ENCODE assay signal across 11 mouse cellular contexts in the genomic region with DNA sequence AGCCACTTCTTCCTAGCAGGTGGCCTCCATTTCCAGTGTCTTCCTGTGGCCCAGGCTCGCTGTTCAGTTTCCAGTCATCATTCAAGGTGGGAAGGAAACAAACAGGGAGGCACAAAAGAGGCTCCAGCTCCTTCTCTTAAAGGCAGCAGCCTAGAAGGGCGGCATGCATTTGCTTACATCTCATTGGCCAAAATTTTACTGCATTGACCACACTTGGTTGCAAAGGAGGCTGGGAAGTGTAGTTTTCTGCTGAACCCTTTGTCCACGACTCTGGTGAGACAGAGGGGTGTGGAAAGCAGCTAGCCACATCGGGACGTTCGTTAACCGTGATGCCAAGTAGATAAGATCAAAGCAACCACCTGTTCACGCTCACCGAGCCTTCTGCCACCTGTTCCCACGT.
DNase-seq lines count a peak whose midpoint lies in the region; ATAC-seq lines count a peak whose summit lies in the region.
"Had no signal": no experiment of that assay in that cellular context is flagged by ENCODE, and none has a peak within 500 bp of the region (broad histone marks: within the 10 kb centered on the region; RNA-seq: fewer than 3 reads in every experiment).

No protein-coding gene starts in this region.

- peak overlapping the region; percentile 42; the same call in 1 of the 2 replicates for H3K27ac ChIP-seq in forebrain, embryonic 15.5 days (replicated peaks)
- no peak overlapping the region for H3K27ac ChIP-seq in midbrain, embryonic 13.5 days
- H3K27ac ChIP-seq in kidney, embryonic 16.5 days (ENCODE audit: low read length) = no peak overlapping the region
- no peak overlapping the region for H3K27ac ChIP-seq in intestine, embryonic 16.5 days (ENCODE audit: low read length)
- no peak overlapping the region for H3K27ac ChIP-seq in liver, embryonic 12.5 days
- H3K27ac ChIP-seq: heart, adult 2 months had no signal

- no peaks in the 10 kb centered on the region for H3K9me3 ChIP-seq in forebrain, embryonic 15.5 days
- no peaks in the 10 kb centered on the region for H3K9me3 ChIP-seq in midbrain, embryonic 13.5 days
- H3K9me3 ChIP-seq in kidney, embryonic 16.5 days (ENCODE audit: low read length) = no peaks in the 10 kb centered on the region
- H3K9me3 ChIP-seq in intestine, embryonic 16.5 days (ENCODE audit: control insufficient read depth, low read length) = no peaks in the 10 kb centered on the region
- no peaks in the 10 kb centered on the region for H3K9me3 ChIP-seq in liver, embryonic 12.5 days (replicated peaks)
- H3K9me3 ChIP-seq: G1E had no signal

- no peaks in the 10 kb centered on the region for H3K36me3 ChIP-seq in forebrain, embryonic 15.5 days
- H3K36me3 ChIP-seq in midbrain, embryonic 13.5 days = no peaks in the 10 kb centered on the region
- no peaks in the 10 kb centered on the region for H3K36me3 ChIP-seq in kidney, embryonic 16.5 days (ENCODE audit: insufficient read depth, low read length)
- no peaks in the 10 kb centered on the region for H3K36me3 ChIP-seq in intestine, embryonic 16.5 days (ENCODE audit: control insufficient read depth, insufficient read depth, low read length)
- no peaks in the 10 kb centered on the region for H3K36me3 ChIP-seq in liver, embryonic 12.5 days
- H3K36me3 ChIP-seq: G1E had no signal

- no peaks in the 10 kb centered on the region for H3K27me3 ChIP-seq in forebrain, embryonic 15.5 days
- peaks cover 3% of the 10 kb centered on the region; the same call in 1 of the 2 replicates for H3K27me3 ChIP-seq in midbrain, embryonic 13.5 days
- no peaks in the 10 kb centered on the region for H3K27me3 ChIP-seq in kidney, embryonic 16.5 days (ENCODE audit: insufficient read depth, low read length)
- no peaks in the 10 kb centered on the region for H3K27me3 ChIP-seq in intestine, embryonic 16.5 days (replicated peaks; ENCODE audit: control insufficient read depth, insufficient read depth, low read length)
- H3K27me3 ChIP-seq in liver, embryonic 12.5 days (replicated peaks) = 0 out of 2 replicates have a peak, but pooled peaks cover 3% of the 10 kb centered on the region

- no peak overlapping the region for H3K9ac ChIP-seq in forebrain, embryonic 15.5 days (replicated peaks)
- no peak overlapping the region for H3K9ac ChIP-seq in midbrain, embryonic 13.5 days (replicated peaks)
- H3K9ac ChIP-seq in kidney, embryonic 16.5 days (replicated peaks; ENCODE audit: low read length) = no peak overlapping the region
- H3K9ac ChIP-seq in intestine, embryonic 16.5 days (ENCODE audit: low read depth, low read length) = no peak overlapping the region
- H3K9ac ChIP-seq in liver, embryonic 12.5 days = no peak overlapping the region

- H3K4me1 ChIP-seq in forebrain, embryonic 15.5 days = peaks cover 6% of the 10 kb centered on the region; the same call in 1 of the 2 replicates
- H3K4me1 ChIP-seq in midbrain, embryonic 13.5 days (replicated peaks) = peaks cover 5% of the 10 kb centered on the region; the same call in 1 of the 2 replicates
- no peaks in the 10 kb centered on the region for H3K4me1 ChIP-seq in kidney, embryonic 16.5 days (ENCODE audit: insufficient read depth, low read length)
- no peaks in the 10 kb centered on the region for H3K4me1 ChIP-seq in intestine, embryonic 16.5 days (ENCODE audit: control insufficient read depth, insufficient read depth, low read length)
- H3K4me1 ChIP-seq in liver, embryonic 12.5 days = no peaks in the 10 kb centered on the region

- DNase-seq in 3134 (ENCODE audit: extremely low read depth, insufficient read length, low spot score) = peak; percentile 23
- peak; percentile 63 for DNase-seq in ES-CJ7 (ENCODE audit: low read depth, low spot score)
- DNase-seq: adrenal gland, postnatal 10 days; heart, adult 2 months; kidney, postnatal 14 days had no signal

- ATAC-seq in forebrain, embryonic 15.5 days (replicated peaks) = peak; percentile 73
- ATAC-seq in midbrain, embryonic 13.5 days = peak; percentile 79
- no peak for ATAC-seq in kidney, embryonic 16.5 days (ENCODE audit: low FRiP score, low TSS enrichment)
- ATAC-seq in intestine, embryonic 16.5 days = no peak
- no peak for ATAC-seq in liver, embryonic 12.5 days

- H3K4me2 ChIP-seq in forebrain, embryonic 15.5 days (replicated peaks) = no peak overlapping the region
- no peak overlapping the region for H3K4me2 ChIP-seq in midbrain, embryonic 13.5 days (replicated peaks)
- H3K4me2 ChIP-seq in kidney, embryonic 16.5 days (replicated peaks; ENCODE audit: low read depth, low read length) = no peak overlapping the region
- no peak overlapping the region for H3K4me2 ChIP-seq in intestine, embryonic 16.5 days (ENCODE audit: low read depth, low read length)
- no peak overlapping the region for H3K4me2 ChIP-seq in liver, embryonic 12.5 days

- no peak overlapping the region for H3K4me3 ChIP-seq in forebrain, embryonic 15.5 days
- no peak overlapping the region for H3K4me3 ChIP-seq in midbrain, embryonic 13.5 days (replicated peaks)
- H3K4me3 ChIP-seq in kidney, embryonic 16.5 days (ENCODE audit: low read length) = no peak overlapping the region
- no peak overlapping the region for H3K4me3 ChIP-seq in intestine, embryonic 16.5 days (ENCODE audit: low read length)
- H3K4me3 ChIP-seq in liver, embryonic 12.5 days = no peak overlapping the region
- H3K4me3 ChIP-seq: heart, adult 2 months had no signal

- 30% methylated on average over 10 of the region's 10 CpGs for WGBS in forebrain, embryonic 15.5 days
- 49% methylated on average over 10 of the region's 10 CpGs for WGBS in midbrain, embryonic 13.5 days
- 43% methylated on average over 10 of the region's 10 CpGs for WGBS in kidney, embryonic 16.5 days
- 44% methylated on average over 10 of the region's 10 CpGs for WGBS in intestine, embryonic 16.5 days
- WGBS in liver, embryonic 12.5 days (ENCODE audit: insufficient replicate concordance) = 30% methylated on average over 10 of the region's 10 CpGs

Comparison
In these comparisons a context has a peak if more than half of its experiments do, and no peak if none do; other contexts are left out.
1. ATAC-seq: peak in forebrain, embryonic 15.5 days (single experiment) and midbrain, embryonic 13.5 days (single experiment); none in kidney, embryonic 16.5 days (single experiment), intestine, embryonic 16.5 days (single experiment) and liver, embryonic 12.5 days (single experiment).